Mouse (Mus musculus) olfactory bulb, adult 2 months (tissue): ENCODE data around the gene Gpr88.

ENCODE experiments used
- CTCF ChIP-seq: fragments of 200-500 bp; IDR thresholded peaks from 2 replicates; pipeline ENCODE4 v1.5.1; 2012; ENCODE audit warnings: low read depth, mild to moderate bottlenecking, low read length, moderate library complexity; ENCODE audit not compliant: insufficient read depth
- POLR2A ChIP-seq: fragments of 200-500 bp; IDR thresholded peaks from 2 replicates; pipeline ENCODE4 v1.6.1; 2012; ENCODE audit warnings: mild to moderate bottlenecking, low read depth, low read length, moderate library complexity; ENCODE audit not compliant: insufficient read depth

- TF ChIP-seq POLR2A, result no peak
- TF ChIP-seq CTCF, result no peak
These were observed 31.7 kb downstream of the Gpr88 start for GRCm38 (mm10) chr3:116221686-116222010.
